In the genomic region with DNA sequence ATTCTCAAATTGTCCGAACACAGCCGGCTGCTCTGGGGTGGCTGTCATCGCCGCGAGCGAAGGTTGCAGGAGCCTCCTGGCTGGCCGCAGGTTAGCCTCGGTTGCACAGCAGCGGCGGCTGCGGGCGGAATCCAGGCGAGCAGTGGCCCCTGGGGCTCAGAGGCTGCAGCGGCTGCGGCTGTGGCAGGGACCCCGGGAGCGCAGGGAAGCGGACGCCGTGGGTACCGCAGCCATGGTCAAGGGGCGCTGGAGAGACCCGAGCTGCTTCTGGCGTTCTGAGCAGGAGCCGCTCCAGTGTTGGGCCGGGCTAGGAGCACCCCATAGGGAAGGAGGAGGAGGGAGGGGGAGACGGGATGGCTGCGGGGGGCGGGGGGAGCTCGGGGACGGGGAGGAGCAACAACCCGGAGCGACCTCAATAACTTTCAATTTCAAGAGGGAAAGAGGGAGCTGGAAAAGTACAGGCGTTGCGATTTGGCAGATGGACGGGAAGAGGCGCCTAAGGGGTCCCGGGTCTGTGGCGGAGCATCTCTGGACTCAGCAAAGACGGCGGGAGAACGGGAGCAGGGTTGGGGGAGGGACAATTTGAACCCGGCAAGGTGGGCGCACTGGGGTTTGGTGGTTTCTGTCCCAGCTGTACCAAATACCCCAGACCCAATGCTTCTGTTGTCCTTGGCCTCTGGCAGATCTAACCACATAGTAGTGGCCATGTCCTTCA, we compare ENCODE assay signal across 8 mouse cellular contexts. TPM values are rescaled to one million over a fixed set of nuclear protein-coding genes. Genes with fewer than 3 reads are reported as not detected.
DNase-seq lines count a peak whose midpoint lies in the region; ATAC-seq and TF ChIP-seq lines count a peak whose summit lies in the region.

TSS of gene Rspo3 (minus strand) at position 322 of the 715 bp plus-strand sequence.

- H3K27ac ChIP-seq in lung, embryonic 15.5 days: no peak within 1 kb of the TSS
- no peak within 1 kb of the TSS for H3K27ac ChIP-seq in kidney, embryonic 14.5 days (ENCODE audit: low read depth, low read length)
- H3K27ac ChIP-seq in liver, adult 2 months (replicated peaks; ENCODE audit: insufficient read depth, low read depth, low read length): peak within 1 kb of the TSS; percentile 51
- no peak within 1 kb of the TSS for H3K27ac ChIP-seq in neural tube, embryonic 13.5 days (replicated peaks)

- H3K9me3 ChIP-seq in lung, embryonic 15.5 days: no peaks in the 10 kb centered on the region
- no peaks in the 10 kb centered on the region for H3K9me3 ChIP-seq in kidney, embryonic 14.5 days (ENCODE audit: control insufficient read depth, low read length)
- no peaks in the 10 kb centered on the region for H3K9me3 ChIP-seq in neural tube, embryonic 13.5 days

- H3K4me1 ChIP-seq in lung, embryonic 15.5 days: peaks cover 28% of the 10 kb centered on the region
- H3K4me1 ChIP-seq in kidney, embryonic 14.5 days (ENCODE audit: control insufficient read depth, insufficient read depth, low read length): no peaks in the 10 kb centered on the region
- no peaks in the 10 kb centered on the region; the same call in 1 of the 2 replicates for H3K4me1 ChIP-seq in liver, adult 2 months (ENCODE audit: control insufficient read depth, insufficient read depth, low read length)
- peaks cover 26% of the 10 kb centered on the region for H3K4me1 ChIP-seq in neural tube, embryonic 13.5 days (replicated peaks)

- intact Hi-C loops in gastrocnemius, postnatal 36 days (cut with DNase I): loop anchor here (10.0 kb wide), 1 partner anchor 269 kb away; no protein-coding TSS in a partner anchor

- H3K27me3 ChIP-seq in lung, embryonic 15.5 days: peaks cover 41% of the 10 kb centered on the region
- H3K27me3 ChIP-seq in kidney, embryonic 14.5 days (ENCODE audit: control insufficient read depth, insufficient read depth, low read length): peaks cover 12% of the 10 kb centered on the region; the same call in 1 of the 2 replicates
- peaks cover 8% of the 10 kb centered on the region; the same call in 1 of the 2 replicates for H3K27me3 ChIP-seq in liver, adult 2 months (ENCODE audit: control insufficient read depth, insufficient read depth, low read length)
- H3K27me3 ChIP-seq in neural tube, embryonic 13.5 days: peaks cover 53% of the 10 kb centered on the region

- H3K36me3 ChIP-seq in lung, embryonic 15.5 days: no peaks in the 10 kb centered on the region
- H3K36me3 ChIP-seq in kidney, embryonic 14.5 days (ENCODE audit: control insufficient read depth, insufficient read depth, low read length): no peaks in the 10 kb centered on the region
- no peaks in the 10 kb centered on the region for H3K36me3 ChIP-seq in liver, adult 2 months (ENCODE audit: control insufficient read depth, insufficient read depth, low read length)
- no peaks in the 10 kb centered on the region for H3K36me3 ChIP-seq in neural tube, embryonic 13.5 days

- peak; percentile 75 for ATAC-seq in lung, embryonic 15.5 days (ENCODE audit: borderline replicate concordance, extremely low read depth, low FRiP score, low TSS enrichment)
- ATAC-seq in common myeloid progenitor, adult 5-6 weeks (replicated peaks; ENCODE audit: low read depth, poor library complexity, severe bottlenecking): peak; percentile 68
- ATAC-seq in kidney, embryonic 14.5 days (ENCODE audit: low FRiP score, low TSS enrichment): peak; percentile 85
- ATAC-seq in neural tube, embryonic 13.5 days (ENCODE audit: low read depth): peak; percentile 81
- no peak; the same call in 1 of the 2 replicates for ATAC-seq in erythroid progenitor cell, adult 5-6 weeks (replicated peaks; ENCODE audit: low FRiP score, poor library complexity, severe bottlenecking)

- peak within 1 kb of the TSS; percentile 47 for H3K9ac ChIP-seq in lung, embryonic 15.5 days
- H3K9ac ChIP-seq in kidney, embryonic 14.5 days (ENCODE audit: low read depth, low read length): peak within 1 kb of the TSS; percentile 58
- peak within 1 kb of the TSS; percentile 62 for H3K9ac ChIP-seq in liver, adult 2 months (ENCODE audit: low read depth, low read length)
- H3K9ac ChIP-seq in neural tube, embryonic 13.5 days: peak within 1 kb of the TSS; percentile 65

- H3K4me2 ChIP-seq in lung, embryonic 15.5 days: peak within 1 kb of the TSS; percentile 99
- H3K4me2 ChIP-seq in kidney, embryonic 14.5 days (replicated peaks; ENCODE audit: low read depth, low read length): peak within 1 kb of the TSS; percentile 96
- peak within 1 kb of the TSS; percentile 93 for H3K4me2 ChIP-seq in neural tube, embryonic 13.5 days

- H3K4me3 ChIP-seq in lung, embryonic 15.5 days: peak within 1 kb of the TSS; percentile 61
- H3K4me3 ChIP-seq in kidney, embryonic 14.5 days (ENCODE audit: low read length): peak within 1 kb of the TSS; percentile 66
- peak within 1 kb of the TSS; percentile 59 for H3K4me3 ChIP-seq in liver, adult 2 months (ENCODE audit: insufficient read depth, low read depth, low read length)
- H3K4me3 ChIP-seq in neural tube, embryonic 13.5 days: peak within 1 kb of the TSS; percentile 57

- WGBS in lung, embryonic 15.5 days: 1% methylated on average over 44 of the region's 44 CpGs
- WGBS in kidney, embryonic 14.5 days: under 1% methylated on average over 43 of the region's 44 CpGs
- 2% methylated on average over 43 of the region's 44 CpGs for WGBS in liver, adult 2 months
- WGBS in neural tube, embryonic 13.5 days: under 1% methylated on average over 44 of the region's 44 CpGs

- no peak for DNase-seq in lung, postnatal 36 days
- DNase-seq in gastrocnemius, postnatal 36 days: peak; percentile 5 to 23
- peak; percentile 15 for DNase-seq in liver, adult 2 months (ENCODE audit: extremely low read depth, low read depth, low spot score)

- TF ChIP-seq POLR2A in liver, adult 2 months (IDR thresholded peaks at IDR 0.05; ENCODE audit: extremely low read depth, insufficient read depth, low read length): no peak

- H3K79me2 ChIP-seq in liver, adult 2 months (ENCODE audit: control insufficient read depth, insufficient read depth, low read length): no peaks in the 10 kb centered on the region

- TF ChIP-seq CTCF in liver, adult 2 months (IDR thresholded peaks at IDR 0.05; ENCODE audit: low read depth, low read length): no peak

RNA-seq across cellular contexts. Expression of gene Rspo3, which starts in this region (rescaled TPM):
- 1.7 and 2.0 TPM in 2 replicates for polyA plus RNA-seq in lung, embryonic 15.5 days (2015; fragmentation: Nextera tagmentation; extraction: Ambion mirVana)
- total RNA-seq in common myeloid progenitor, adult 5-6 weeks (2017): not detected in 2 replicates
- total RNA-seq in gastrocnemius, postnatal 36 days (2021): 1 to 10 TPM in 1 of 2 experiments, under 1 TPM in 1; 0.96 to 2.2 TPM
- polyA plus RNA-seq in kidney, embryonic 14.5 days (2014; fragmentation: Nextera tagmentation; extraction: Ambion mirVana): 14.0 and 17.3 TPM in 2 replicates
- 2.5 and 3.0 TPM in 2 replicates for total RNA-seq in liver, adult 2 months (2014; rRNA removed)
- polyA plus RNA-seq in liver, adult 2 months (2012; rRNA removed): 1.1 and 1.3 TPM in 2 replicates
- 2.7 and 3.6 TPM in 2 replicates for polyA plus RNA-seq in neural tube, embryonic 13.5 days (2015; fragmentation: Nextera tagmentation; extraction: Ambion mirVana)
- total RNA-seq in erythroid progenitor cell, adult 5-6 weeks (2015; ENCODE audit: low replicate concordance): not detected in 2 replicates
- not detected in 2 replicates for total RNA-seq in erythroid progenitor cell, adult 5-6 weeks (2017; ENCODE audit: low replicate concordance)

Comparison
In these comparisons a context has a peak if more than half of its experiments do, and no peak if none do; other contexts are left out.
1. Peak in ATAC-seq in common myeloid progenitor, adult 5-6 weeks; RNA of the gene not detected or under 1 TPM.